Mouse (Mus musculus): ENCODE results near the gene Hhat. TPM values are rescaled to one million over a fixed set of nuclear protein-coding genes. Genes with fewer than 3 reads are reported as not detected.

Hhat gene
- total and polyA plus RNA-seq, 3 experiments, result 0.21 to 1.2 (median 1.1) TPM

DNA sequence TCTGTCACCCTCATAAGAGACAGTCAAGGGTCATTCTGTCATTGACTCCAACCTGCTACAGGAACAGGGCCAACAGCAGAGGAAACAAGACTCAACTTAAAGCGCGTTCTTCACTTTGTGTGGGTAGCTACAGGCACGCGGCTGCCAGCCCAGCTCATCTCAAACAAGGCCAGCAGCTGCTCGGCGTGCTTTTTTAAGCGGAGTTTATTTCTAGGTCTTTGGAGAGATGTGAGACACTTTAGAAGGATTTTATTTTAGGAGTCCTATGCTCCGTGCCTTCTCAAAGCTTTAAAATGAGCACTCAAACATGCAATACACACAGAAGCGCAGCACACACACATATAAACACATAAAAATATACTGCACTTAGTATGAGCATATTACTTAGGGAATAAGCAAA lies 183.6 kb downstream of the Hhat start:
- Histone ChIP-seq H3K27ac (ENCODE audit: insufficient read depth, low read depth) (no peak overlapping the region), H3K9ac (ENCODE audit: insufficient read depth, low read depth) (no peak overlapping the region), H3K4me2 (ENCODE audit: insufficient read depth, low read depth, poor library complexity, severe bottlenecking) (no peak overlapping the region), H3K4me1 (ENCODE audit: control insufficient read depth in 1 of 2, insufficient read depth in 2 of 2) (no peaks in the 10 kb centered on the region), H3K4me3 (replicated peaks in 1 of 3; ENCODE audit: low read depth in 2 of 3, low read length in 2 of 3, poor library complexity in 1 of 3) (no peak overlapping the region), H3K36me3 (replicated peaks in 1 of 2; ENCODE audit: control insufficient read depth in 1 of 2, insufficient read depth in 1 of 2, low read length in 1 of 2) (no peaks in the 10 kb centered on the region), H3K9me3 (replicated peaks; ENCODE audit: low read length) (no peaks in the 10 kb centered on the region), H3K27me3 (replicated peaks) (peaks cover 72% of the 10 kb centered on the region), H3K79me2 (replicated peaks; ENCODE audit: control insufficient read depth, extremely low read depth, insufficient read depth, poor library complexity, severe bottlenecking) (no peaks in the 10 kb centered on the region)
- dilution Hi-C loops (cut with MboI; ENCODE audit: extremely low pct_ligation_motif_present, extremely low pct_unique_long_range_greater_than_20kb, low sequenced_read_pairs) (no loop called here), in situ Hi-C loops (cut with MboI; ENCODE audit: low pct_ligation_motif_present, low pct_unique_long_range_greater_than_20kb, low sequenced_read_pairs) (no loop called here)
- DNase-seq (ENCODE audit: extremely low read depth), result no peak
- TF ChIP-seq PAX5 (IDR thresholded peaks at IDR 0.05; ENCODE audit: low read length) (no peak), RAD21 (IDR thresholded peaks at IDR 0.05; ENCODE audit: low read depth, low read length) (no peak), UBTF (IDR thresholded peaks at IDR 0.05; ENCODE audit: low read depth, low read length) (no peak), GABPA (IDR thresholded peaks at IDR 0.05; ENCODE audit: insufficient replicate concordance, low read depth, low read length) (no peak), USF1 (IDR thresholded peaks at IDR 0.05; ENCODE audit: low read depth, low read length) (no peak), SMC3 (IDR thresholded peaks at IDR 0.05; ENCODE audit: low read depth, low read length) (no peak), ZMIZ1 (IDR thresholded peaks at IDR 0.05; ENCODE audit: low read depth, low read length) (no peak), SIN3A (IDR thresholded peaks at IDR 0.05; ENCODE audit: low read length) (no peak), IRF4 (IDR thresholded peaks at IDR 0.05; ENCODE audit: low read depth, low read length) (no peak), TBP (conservative IDR thresholded peaks at IDR 0.05; ENCODE audit: low read depth, low read length) (no peak), MXI1 (IDR thresholded peaks at IDR 0.05; ENCODE audit: low read depth, low read length) (no peak), CTCF (conservative IDR thresholded peaks at IDR 0.05 in 1 of 2, IDR thresholded peaks at IDR 0.05 in 1 of 2; ENCODE audit: low read depth in 2 of 2, low read length in 2 of 2) (no peak), NELFE (IDR thresholded peaks at IDR 0.05; ENCODE audit: low read depth, low read length) (no peak), JUN (IDR thresholded peaks at IDR 0.05; ENCODE audit: insufficient read depth, low read depth, low read length) (no peak), CHD2 (IDR thresholded peaks at IDR 0.05; ENCODE audit: low read length) (no peak), KAT2A (IDR thresholded peaks at IDR 0.05; ENCODE audit: insufficient replicate concordance, low read length) (no peak), E2F4 (IDR thresholded peaks at IDR 0.05; ENCODE audit: insufficient replicate concordance, low read depth, low read length) (no peak), CHD1 (IDR thresholded peaks at IDR 0.05; ENCODE audit: low read depth, low read length) (no peak), POLR2AphosphoS2 (IDR thresholded peaks at IDR 0.05; ENCODE audit: low read depth, low read length) (no peak), MYC (IDR thresholded peaks at IDR 0.05; ENCODE audit: low read depth, low read length) (no peak)

DNA sequence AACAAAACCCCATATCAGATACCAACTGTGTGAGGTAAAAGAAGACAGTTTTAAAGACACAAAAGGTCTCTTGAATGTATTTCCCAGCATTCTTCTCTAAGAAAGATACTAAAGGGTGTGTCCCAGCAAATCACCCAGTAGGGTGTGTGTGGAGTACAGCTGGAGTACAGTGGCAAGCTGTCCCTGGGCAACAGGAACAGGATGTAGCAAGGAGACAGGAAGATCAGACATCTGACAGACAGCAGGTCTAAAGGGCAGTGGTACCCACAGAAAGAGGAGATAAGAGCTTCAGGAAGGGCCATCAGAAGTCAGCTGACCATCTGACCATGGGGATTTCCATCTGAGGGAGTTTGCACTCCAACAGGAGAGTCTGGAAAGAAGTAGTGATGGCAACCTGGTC lies 185.7 kb downstream of the Hhat start:
- DNase-seq (ENCODE audit: extremely low read depth), result no peak
- Histone ChIP-seq H3K36me3 (replicated peaks in 1 of 2; ENCODE audit: control insufficient read depth in 1 of 2, insufficient read depth in 1 of 2, low read length in 1 of 2) (no peaks in the 10 kb centered on the region), H3K4me2 (ENCODE audit: insufficient read depth, low read depth, poor library complexity, severe bottlenecking) (no peak overlapping the region), H3K79me2 (replicated peaks; ENCODE audit: control insufficient read depth, extremely low read depth, insufficient read depth, poor library complexity, severe bottlenecking) (no peaks in the 10 kb centered on the region), H3K9me3 (replicated peaks; ENCODE audit: low read length) (no peaks in the 10 kb centered on the region), H3K27me3 (replicated peaks) (peaks cover 62% of the 10 kb centered on the region), H3K9ac (ENCODE audit: insufficient read depth, low read depth) (no peak overlapping the region), H3K4me3 (replicated peaks in 1 of 3; ENCODE audit: low read depth in 2 of 3, low read length in 2 of 3, poor library complexity in 1 of 3) (no peak overlapping the region), H3K27ac (ENCODE audit: insufficient read depth, low read depth) (no peak overlapping the region), H3K4me1 (ENCODE audit: control insufficient read depth in 1 of 2, insufficient read depth in 2 of 2) (no peaks in the 10 kb centered on the region)
- in situ Hi-C loops (cut with MboI; ENCODE audit: low pct_ligation_motif_present, low pct_unique_long_range_greater_than_20kb, low sequenced_read_pairs), result no loop called here
- dilution Hi-C loops (cut with MboI; ENCODE audit: extremely low pct_ligation_motif_present, extremely low pct_unique_long_range_greater_than_20kb, low sequenced_read_pairs), result no loop called here
- no peak for TF ChIP-seq JUN (IDR thresholded peaks at IDR 0.05; ENCODE audit: insufficient read depth, low read depth, low read length)
- TF ChIP-seq UBTF (IDR thresholded peaks at IDR 0.05; ENCODE audit: low read depth, low read length), result no peak
- no peak for TF ChIP-seq PAX5 (IDR thresholded peaks at IDR 0.05; ENCODE audit: low read length)
- no peak for TF ChIP-seq MEF2A (IDR thresholded peaks at IDR 0.05; ENCODE audit: borderline replicate concordance, low read depth, low read length)
- no peak for TF ChIP-seq POLR2AphosphoS2 (IDR thresholded peaks at IDR 0.05; ENCODE audit: low read depth, low read length)
- TF ChIP-seq POLR2A (IDR thresholded peaks at IDR 0.05; ENCODE audit: low read depth, low read length), result no peak
- no peak for TF ChIP-seq TBP (conservative IDR thresholded peaks at IDR 0.05; ENCODE audit: low read depth, low read length)
- no peak for TF ChIP-seq SMC3 (IDR thresholded peaks at IDR 0.05; ENCODE audit: low read depth, low read length)
- TF ChIP-seq E2F4 (IDR thresholded peaks at IDR 0.05; ENCODE audit: insufficient replicate concordance, low read depth, low read length), result no peak
- no peak for TF ChIP-seq HCFC1 (IDR thresholded peaks at IDR 0.05; ENCODE audit: low read depth, low read length)
